Comparison of ENCODE assay signal across 8 mouse cellular contexts in genomic region chr17:33929371-33930279, GRCm38 (mm10). TPM values are rescaled to one million over a fixed set of nuclear protein-coding genes. Genes with fewer than 3 reads are reported as not detected.
DNase-seq lines count a peak whose midpoint lies in the region; ATAC-seq lines count a peak whose summit lies in the region.

Rgl2 (plus strand) TSS chr17:33929543.

- no peaks in the 10 kb centered on the region for H3K27me3 ChIP-seq in intestine, embryonic 15.5 days (replicated peaks)

- DNase-seq in adrenal gland, adult 8-10 months, result peak; percentile 80
- peak; percentile 87 for DNase-seq in embryo, embryonic 11.5 days (ENCODE audit: low read depth, low spot score)
- DNase-seq in gastrocnemius, postnatal 4 days (ENCODE audit: low spot score in 2 of 2), result peak; percentile 95
- DNase-seq in left cerebral cortex, postnatal 25 days (ENCODE audit: low spot score in 2 of 2), result peak; percentile 94
- DNase-seq in mesoderm, embryonic 11.5 days (ENCODE audit: low read depth, low spot score), result peak; percentile 95
- DNase-seq in right cerebral cortex, postnatal 25 days, result peak; percentile 93
- DNase-seq in urinary bladder, postnatal 36 days (ENCODE audit: low spot score in 2 of 2), result peak; percentile 88 to 90

- peak; percentile 87 for ATAC-seq in intestine, embryonic 15.5 days

- peak within 1 kb of the TSS; percentile 97 for H3K27ac ChIP-seq in intestine, embryonic 15.5 days

- intact Hi-C loops in left cerebral cortex, postnatal 25 days (cut with DNase I), result loop anchor here (1.0 kb wide), 1 partner anchor 22 kb away; the partner anchor contains the start of gene B3galt4

- peaks cover 19% of the 10 kb centered on the region for H3K36me3 ChIP-seq in intestine, embryonic 15.5 days

- peak within 1 kb of the TSS; percentile 86 for H3K9ac ChIP-seq in intestine, embryonic 15.5 days

- H3K4me2 ChIP-seq in intestine, embryonic 15.5 days (replicated peaks), result peak within 1 kb of the TSS; percentile 97

- WGBS in intestine, embryonic 15.5 days, result under 1% methylated on average over 77 of the region's 80 CpGs

- peaks cover 17% of the 10 kb centered on the region for H3K4me1 ChIP-seq in intestine, embryonic 15.5 days (replicated peaks)

- H3K4me3 ChIP-seq in intestine, embryonic 15.5 days (replicated peaks), result peak within 1 kb of the TSS; percentile 88

- H3K9me3 ChIP-seq in intestine, embryonic 15.5 days, result no peaks in the 10 kb centered on the region

RNA-seq across cellular contexts. Expression of gene Rgl2, which starts in this region (rescaled TPM):
- total RNA-seq in adrenal gland, adult 8-10 months (2022), result 10 to 100 TPM; 42.1 to 76.2 (median 60.1) TPM
- 10 to 100 TPM; 43.2 to 48.4 TPM for total RNA-seq in gastrocnemius, postnatal 4 days (2021)
- polyA plus RNA-seq in intestine, embryonic 15.5 days (2015; fragmentation: Nextera tagmentation; extraction: Ambion mirVana), result 29.2 and 32.9 TPM in 2 replicates
- total RNA-seq in left cerebral cortex, postnatal 25 days (2021), result 10 to 100 TPM; 55.2 to 66.8 TPM

Comparison
In these comparisons a context has a peak if more than half of its experiments do, and no peak if none do; other contexts are left out.
1. Peak in every context shown above with its lines: DNase-seq, ATAC-seq, H3K4me3 ChIP-seq and H3K27ac ChIP-seq.